Mouse (Mus musculus) E14TG2a.4 (cell line): Measurements from ENCODE around the gene Gtpbp2.

Experiments used
- CTCF ChIP-seq: conservative IDR thresholded peaks from 2 replicates; pipeline ENCODE4 v1.5.1; 2014; ENCODE audit warnings: low read length
- NANOG ChIP-seq: IDR thresholded peaks from 2 replicates; pipeline ENCODE4 v1.6.1; 2014; ENCODE audit warnings: borderline replicate concordance, low read length, mixed read lengths
- POU5F1 ChIP-seq: IDR thresholded peaks from 2 replicates; pipeline ENCODE4 v1.6.1; 2014; ENCODE audit warnings: low read length, borderline replicate concordance

GRCm38 (mm10) chr17:46166270-46166669, 5.4 kb downstream of the Gtpbp2 start:
- TF ChIP-seq POU5F1, result no peak
- no peak for TF ChIP-seq CTCF
- TF ChIP-seq NANOG, result no peak
